Mouse (Mus musculus): Measurements from ENCODE around the gene Dip2a. TPM values are rescaled to one million over a fixed set of nuclear protein-coding genes. Genes with fewer than 3 reads are reported as not detected.
A peak's percentile ranks its signal among the peaks of the same experiment; 100 is the strongest.

Gene Dip2a
- polyA plus RNA-seq, 1 experiment from 2014 or later: 9.0 TPM

- Histone ChIP-seq H3K4me1 (replicated peaks) (no peaks in the 10 kb centered on the region), H3K4me3 (replicated peaks) (no peak overlapping the region), H3K36me3 (peaks cover 24% of the 10 kb centered on the region), H3K27me3 (replicated peaks) (no peaks in the 10 kb centered on the region), H3K9me3 (no peaks in the 10 kb centered on the region), H3K4me2 (replicated peaks) (no peak overlapping the region), H3K27ac (no peak overlapping the region), H3K9ac (no peak overlapping the region)
- ATAC-seq: no peak
- 87% methylated on average over 4 of the region's 4 CpGs for WGBS
These were observed 51.9 kb downstream of the Dip2a start for GRCm38 (mm10) chr10:76293222-76293621.

- Histone ChIP-seq H3K27me3 (replicated peaks) (no peaks in the 10 kb centered on the region), H3K36me3 (peaks cover 9% of the 10 kb centered on the region; the same call in 1 of the 2 replicates), H3K27ac (no peak overlapping the region), H3K4me1 (replicated peaks) (no peaks in the 10 kb centered on the region), H3K4me3 (replicated peaks) (no peak overlapping the region), H3K9me3 (no peaks in the 10 kb centered on the region), H3K9ac (no peak overlapping the region), H3K4me2 (replicated peaks) (no peak overlapping the region)
- ATAC-seq: no peak
- 90% methylated on average over 3 of the region's 3 CpGs for WGBS
These were observed 55.0 kb downstream of the Dip2a start for GRCm38 (mm10) chr10:76289936-76290671.

GRCm38 (mm10) chr10:76289052-76289451 is 56.0 kb downstream of the Dip2a start:
- Histone ChIP-seq H3K4me3 (replicated peaks) (no peak overlapping the region), H3K4me1 (replicated peaks) (no peaks in the 10 kb centered on the region), H3K36me3 (peaks cover 8% of the 10 kb centered on the region; the same call in 1 of the 2 replicates), H3K9ac (no peak overlapping the region), H3K27ac (no peak overlapping the region), H3K4me2 (replicated peaks) (no peak overlapping the region), H3K9me3 (no peaks in the 10 kb centered on the region), H3K27me3 (replicated peaks) (no peaks in the 10 kb centered on the region)
- ATAC-seq: no peak
- WGBS: 83% methylated on average over 5 of the region's 5 CpGs

GRCm38 (mm10) chr10:76288268-76288993 is 56.7 kb downstream of the Dip2a start:
- Histone ChIP-seq H3K27ac (no peak overlapping the region), H3K4me3 (replicated peaks) (no peak overlapping the region), H3K9me3 (no peaks in the 10 kb centered on the region), H3K9ac (no peak overlapping the region), H3K4me2 (replicated peaks) (no peak overlapping the region), H3K4me1 (replicated peaks) (no peaks in the 10 kb centered on the region), H3K27me3 (replicated peaks) (no peaks in the 10 kb centered on the region), H3K36me3 (peaks cover 6% of the 10 kb centered on the region; the same call in 1 of the 2 replicates)
- no peak for ATAC-seq
- 77% methylated on average over 11 of the region's 11 CpGs for WGBS

GRCm38 (mm10) chr10:76278541-76279097 is 66.5 kb downstream of the Dip2a start:
- H3K27ac ChIP-seq: no peak overlapping the region
- ATAC-seq: no peak
- no peak overlapping the region for H3K4me3 ChIP-seq (replicated peaks)
- H3K4me1 ChIP-seq (replicated peaks): no peaks in the 10 kb centered on the region
- H3K36me3 ChIP-seq: peaks cover 27% of the 10 kb centered on the region
- H3K27me3 ChIP-seq (replicated peaks): no peaks in the 10 kb centered on the region
- no peak overlapping the region for H3K4me2 ChIP-seq (replicated peaks)
- no peak overlapping the region for H3K9ac ChIP-seq
- no peaks in the 10 kb centered on the region for H3K9me3 ChIP-seq
- 74% methylated on average over 5 of the region's 5 CpGs for WGBS

GRCm38 (mm10) chr10:76275256-76275655 is 69.8 kb downstream of the Dip2a start:
- Histone ChIP-seq H3K9me3 (no peaks in the 10 kb centered on the region), H3K4me2 (replicated peaks) (no peak overlapping the region), H3K27ac (no peak overlapping the region), H3K4me3 (replicated peaks) (no peak overlapping the region), H3K27me3 (replicated peaks) (no peaks in the 10 kb centered on the region), H3K4me1 (replicated peaks) (no peaks in the 10 kb centered on the region), H3K36me3 (peaks cover 15% of the 10 kb centered on the region; the same call in 1 of the 2 replicates), H3K9ac (no peak overlapping the region)
- WGBS: 84% methylated on average over 10 of the region's 10 CpGs
- ATAC-seq: no peak

DNA sequence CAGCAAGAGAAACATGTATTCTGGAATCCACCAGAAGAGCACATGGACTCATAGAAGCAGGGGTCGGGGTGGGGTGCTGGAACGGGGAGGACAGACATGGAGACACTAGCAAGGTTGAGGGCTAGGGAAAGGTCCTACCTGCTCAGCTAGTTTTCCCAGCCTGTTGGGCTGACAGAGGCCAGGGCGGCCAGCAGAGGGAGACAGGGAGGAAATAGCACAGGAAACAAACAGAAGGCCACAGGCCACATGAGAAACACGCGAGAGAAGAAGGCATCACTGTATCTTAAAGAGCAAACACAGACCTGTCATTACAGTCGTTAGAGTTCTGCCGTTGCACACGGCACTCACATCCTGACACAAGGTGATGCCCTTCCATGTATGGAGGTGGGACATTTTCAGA is 73.9 kb downstream of the Dip2a start:
- Histone ChIP-seq H3K4me3 (replicated peaks) (no peak overlapping the region), H3K27ac (no peak overlapping the region), H3K4me2 (replicated peaks) (no peak overlapping the region), H3K27me3 (replicated peaks) (no peaks in the 10 kb centered on the region), H3K9ac (no peak overlapping the region), H3K9me3 (no peaks in the 10 kb centered on the region), H3K4me1 (replicated peaks) (no peaks in the 10 kb centered on the region), H3K36me3 (peaks cover 13% of the 10 kb centered on the region; the same call in 1 of the 2 replicates)
- peak; percentile 41; the same call in 1 of the 2 replicates for ATAC-seq
- WGBS: 35% methylated on average over 8 of the region's 8 CpGs

- no peak overlapping the region for H3K27ac ChIP-seq
- 71% methylated on average over 4 of the region's 4 CpGs for WGBS
These were observed 82.7 kb downstream of the Dip2a start for GRCm38 (mm10) chr10:76262431-76262830.

DNA sequence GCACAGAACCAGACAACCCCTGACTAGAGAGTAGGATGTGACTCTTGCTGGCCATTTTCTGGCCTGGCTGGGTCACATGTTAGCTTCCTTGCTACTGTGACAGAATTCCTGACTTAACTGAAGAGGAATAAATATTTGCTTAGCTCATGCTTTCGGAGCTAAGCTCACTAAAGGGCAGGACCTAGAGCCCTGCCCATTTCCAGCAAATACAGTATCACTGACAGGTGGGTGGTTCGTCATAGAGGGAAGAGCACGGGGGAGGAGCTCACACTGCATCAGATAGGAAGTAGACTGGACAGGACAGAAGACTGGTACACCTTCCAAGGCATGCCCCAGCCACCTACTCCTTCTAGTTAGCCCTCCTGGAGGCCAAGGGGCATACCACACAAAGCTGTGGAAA is 83.6 kb downstream of the Dip2a start:
- Histone ChIP-seq H3K9me3 (no peaks in the 10 kb centered on the region), H3K4me1 (replicated peaks) (no peaks in the 10 kb centered on the region), H3K4me2 (replicated peaks) (no peak overlapping the region), H3K36me3 (no peaks in the 10 kb centered on the region; the same call in none of the 2 replicates), H3K4me3 (replicated peaks) (no peak overlapping the region), H3K9ac (no peak overlapping the region), H3K27ac (no peak overlapping the region), H3K27me3 (replicated peaks) (no peaks in the 10 kb centered on the region)
- ATAC-seq: peak; percentile 79
- 50% methylated on average over 3 of the region's 3 CpGs for WGBS

More at GRCm38 (mm10) chr10:76262431-76262830, 82.7 kb downstream of the Dip2a start:
- no peaks in the 10 kb centered on the region for H3K4me1 ChIP-seq (replicated peaks)
- H3K4me2 ChIP-seq (replicated peaks): no peak overlapping the region
- no peaks in the 10 kb centered on the region; the same call in none of the 2 replicates for H3K36me3 ChIP-seq
- no peaks in the 10 kb centered on the region for H3K9me3 ChIP-seq
- H3K27me3 ChIP-seq (replicated peaks): no peaks in the 10 kb centered on the region
- no peak overlapping the region for H3K9ac ChIP-seq
- H3K4me3 ChIP-seq (replicated peaks): no peak overlapping the region
- no peak for ATAC-seq

DNA sequence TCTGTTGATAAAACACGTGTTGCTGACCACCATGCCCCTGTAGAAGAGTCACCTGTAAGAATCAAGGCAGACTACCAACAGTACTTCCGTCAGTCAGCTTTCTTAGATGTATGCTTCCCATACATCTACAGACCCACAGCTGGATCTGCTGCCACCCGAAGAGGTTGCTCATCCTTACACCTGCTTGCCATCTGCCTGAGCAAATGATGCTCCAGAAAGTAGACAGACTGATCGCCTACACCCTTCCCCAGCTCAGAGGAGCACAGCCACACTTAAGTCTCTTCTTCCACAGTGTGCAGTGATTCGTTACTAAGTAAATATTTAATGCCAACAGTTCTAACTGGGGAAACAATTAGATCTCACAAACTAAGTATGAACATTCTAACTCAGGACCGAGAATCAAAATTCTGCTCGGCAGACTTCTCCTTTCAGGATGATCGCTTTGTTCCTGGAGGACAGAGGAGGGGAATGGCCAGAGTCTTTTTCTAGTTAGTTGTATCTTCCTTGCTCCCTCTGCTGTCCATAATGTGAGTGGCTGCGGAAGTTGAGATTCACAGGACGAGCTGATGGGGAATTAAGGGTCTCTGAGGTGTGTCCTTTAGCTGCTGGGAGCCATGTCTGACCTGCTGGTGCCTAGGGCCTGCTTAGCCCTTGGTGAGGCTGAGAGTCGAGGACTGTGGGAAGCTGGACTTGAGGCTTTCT is 84.6 kb downstream of the Dip2a start:
- Histone ChIP-seq H3K27me3 (replicated peaks) (no peaks in the 10 kb centered on the region), H3K9ac (no peak overlapping the region), H3K4me2 (replicated peaks) (no peak overlapping the region), H3K9me3 (no peaks in the 10 kb centered on the region), H3K36me3 (no peaks in the 10 kb centered on the region; the same call in 1 of the 2 replicates), H3K27ac (no peak overlapping the region), H3K4me1 (replicated peaks) (no peaks in the 10 kb centered on the region), H3K4me3 (replicated peaks) (no peak overlapping the region)
- 52% methylated on average over 11 of the region's 11 CpGs for WGBS
- ATAC-seq: no peak

GRCm38 (mm10) chr10:76259566-76260232 is 85.4 kb downstream of the Dip2a start:
- WGBS: 66% methylated on average over 18 of the region's 18 CpGs
- no peak for ATAC-seq
- no peaks in the 10 kb centered on the region for H3K27me3 ChIP-seq (replicated peaks)
- H3K36me3 ChIP-seq: no peaks in the 10 kb centered on the region; the same call in 1 of the 2 replicates
- H3K27ac ChIP-seq: no peak overlapping the region
- no peak overlapping the region for H3K4me2 ChIP-seq (replicated peaks)
- no peak overlapping the region for H3K4me3 ChIP-seq (replicated peaks)
- H3K9me3 ChIP-seq: no peaks in the 10 kb centered on the region
- H3K9ac ChIP-seq: no peak overlapping the region
- no peaks in the 10 kb centered on the region for H3K4me1 ChIP-seq (replicated peaks)
